Mouse (Mus musculus) lung, postnatal 0 days (tissue): Measurements from ENCODE around the gene Cacnb2.

Experiments
- CTCF ChIP-seq: IDR thresholded peaks from 2 replicates; pipeline ENCODE4 v1.5.1; 2016; ENCODE audit warnings: antibody characterized with exemption, mild to moderate bottlenecking
- EP300 ChIP-seq: IDR thresholded peaks from 2 replicates; pipeline ENCODE4 v1.6.1; 2016; ENCODE audit warnings: antibody characterized with exemption, mild to moderate bottlenecking, control low read depth

DNA sequence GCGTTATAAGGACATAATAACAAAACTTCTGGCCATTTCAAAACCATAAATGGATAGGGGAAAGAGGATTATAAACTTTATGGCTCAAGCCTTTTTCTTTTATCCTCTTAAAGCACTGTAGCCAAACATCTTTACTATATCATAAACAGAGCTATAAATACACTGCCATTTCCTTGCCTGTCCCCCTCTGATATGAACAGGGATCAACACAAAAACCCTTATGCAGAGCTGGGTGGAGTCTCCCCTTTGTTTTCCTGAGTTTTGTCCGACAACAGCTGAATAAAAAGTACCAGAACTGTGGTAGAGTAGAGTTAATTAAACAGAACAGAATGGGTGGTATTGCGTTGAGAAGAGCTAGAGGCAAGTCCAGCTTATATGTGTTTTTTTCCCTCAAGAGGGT is 280.6 kb downstream of the Cacnb2 start:
- TF ChIP-seq CTCF (no peak), EP300 (peak; percentile 96)
